Comparison of ENCODE assay signal across 22 mouse cellular contexts in genomic region chr1:33040740-33041139, GRCm38 (mm10).
DNase-seq lines count a peak whose midpoint lies in the region; ATAC-seq lines count a peak whose summit lies in the region.
"Had no signal": no experiment of that assay in that cellular context is flagged by ENCODE, and none has a peak within 500 bp of the region (broad histone marks: within the 10 kb centered on the region; RNA-seq: fewer than 3 reads in every experiment).

No protein-coding gene starts in this region.

- peak; percentile 8 for DNase-seq in retina, postnatal 1 day
- no peak for DNase-seq in retina, embryonic 14.5 days (ENCODE audit: low spot score)
- DNase-seq: adrenal gland, adult 8-10 months; adrenal gland, postnatal 25 days; cerebellum, adult 18-20 months; cerebellum, adult 9-10 months; cerebellum, postnatal 14 days; gastrocnemius, postnatal 25 days; heart, adult 18-20 months; heart, postnatal 10 days; heart, postnatal 36 days; kidney, adult 11 months; kidney, adult 8-10 months had no signal

- no peaks in the 10 kb centered on the region for H3K27me3 ChIP-seq in forebrain, embryonic 15.5 days
- no peaks in the 10 kb centered on the region for H3K27me3 ChIP-seq in forebrain, embryonic 12.5 days
- H3K27me3 ChIP-seq in hindbrain, embryonic 16.5 days (replicated peaks; ENCODE audit: control insufficient read depth, insufficient read depth, low read length) = no peaks in the 10 kb centered on the region
- no peaks in the 10 kb centered on the region for H3K27me3 ChIP-seq in hindbrain, embryonic 12.5 days
- H3K27me3 ChIP-seq: heart, embryonic 12.5 days; heart, embryonic 15.5 days; intestine, embryonic 15.5 days had no signal

- WGBS in forebrain, embryonic 15.5 days = 62% methylated on average over 4 of the region's 4 CpGs
- WGBS in forebrain, embryonic 12.5 days = 91% methylated on average over 4 of the region's 4 CpGs
- 62% methylated on average over 4 of the region's 4 CpGs for WGBS in hindbrain, embryonic 16.5 days
- WGBS in hindbrain, embryonic 12.5 days = 74% methylated on average over 4 of the region's 4 CpGs

- no peak overlapping the region for H3K27ac ChIP-seq in forebrain, embryonic 15.5 days (replicated peaks)
- H3K27ac ChIP-seq in forebrain, embryonic 12.5 days = no peak overlapping the region
- H3K27ac ChIP-seq in hindbrain, embryonic 16.5 days (ENCODE audit: low read depth, low read length) = no peak overlapping the region
- no peak overlapping the region for H3K27ac ChIP-seq in hindbrain, embryonic 12.5 days
- H3K27ac ChIP-seq: heart, embryonic 15.5 days; hindbrain, embryonic 10.5 days; intestine, embryonic 15.5 days had no signal

- H3K4me2 ChIP-seq in forebrain, embryonic 15.5 days (replicated peaks) = no peak overlapping the region
- H3K4me2 ChIP-seq in forebrain, embryonic 12.5 days = no peak overlapping the region
- no peak overlapping the region for H3K4me2 ChIP-seq in hindbrain, embryonic 16.5 days (ENCODE audit: low read length)
- no peak overlapping the region for H3K4me2 ChIP-seq in hindbrain, embryonic 12.5 days (replicated peaks)
- H3K4me2 ChIP-seq: heart, embryonic 12.5 days; heart, embryonic 15.5 days; intestine, embryonic 15.5 days had no signal

- H3K9ac ChIP-seq in forebrain, embryonic 15.5 days (replicated peaks) = no peak overlapping the region
- no peak overlapping the region for H3K9ac ChIP-seq in forebrain, embryonic 12.5 days
- H3K9ac ChIP-seq in hindbrain, embryonic 16.5 days (ENCODE audit: low read depth, low read length) = no peak overlapping the region
- no peak overlapping the region for H3K9ac ChIP-seq in hindbrain, embryonic 12.5 days
- H3K9ac ChIP-seq: heart, embryonic 12.5 days; heart, embryonic 15.5 days; intestine, embryonic 15.5 days had no signal

- H3K4me1 ChIP-seq in forebrain, embryonic 15.5 days = 0 out of 2 replicates have a peak, but pooled peaks cover 2% of the 10 kb centered on the region
- H3K4me1 ChIP-seq in forebrain, embryonic 12.5 days = peaks cover 5% of the 10 kb centered on the region; the same call in 1 of the 2 replicates
- H3K4me1 ChIP-seq in hindbrain, embryonic 16.5 days (ENCODE audit: control insufficient read depth, insufficient read depth, low read depth, low read length) = no peaks in the 10 kb centered on the region
- H3K4me1 ChIP-seq in hindbrain, embryonic 12.5 days = no peaks in the 10 kb centered on the region
- H3K4me1 ChIP-seq: heart, embryonic 12.5 days; heart, embryonic 15.5 days; intestine, embryonic 15.5 days had no signal

- ATAC-seq in forebrain, embryonic 15.5 days (replicated peaks) = peak; percentile 55; the same call in 1 of the 2 replicates
- ATAC-seq in forebrain, embryonic 12.5 days (ENCODE audit: low FRiP score) = no peak
- ATAC-seq in hindbrain, embryonic 16.5 days = peak; percentile 54; the same call in 1 of the 2 replicates
- ATAC-seq in hindbrain, embryonic 12.5 days (ENCODE audit: low FRiP score) = no peak
- ATAC-seq: CD4-positive, CD25-positive, alpha-beta regulatory T cell, adult 4 months; intestine, embryonic 15.5 days had no signal

- no peak overlapping the region for H3K4me3 ChIP-seq in forebrain, embryonic 15.5 days
- no peak overlapping the region for H3K4me3 ChIP-seq in forebrain, embryonic 12.5 days (replicated peaks)
- no peak overlapping the region for H3K4me3 ChIP-seq in hindbrain, embryonic 16.5 days (ENCODE audit: low read length)
- H3K4me3 ChIP-seq in hindbrain, embryonic 12.5 days = no peak overlapping the region
- H3K4me3 ChIP-seq: heart, embryonic 12.5 days; heart, embryonic 15.5 days; hindbrain, embryonic 10.5 days; intestine, embryonic 15.5 days had no signal

- H3K36me3 ChIP-seq in forebrain, embryonic 15.5 days = no peaks in the 10 kb centered on the region
- no peaks in the 10 kb centered on the region for H3K36me3 ChIP-seq in forebrain, embryonic 12.5 days (replicated peaks)
- H3K36me3 ChIP-seq in hindbrain, embryonic 16.5 days (ENCODE audit: control insufficient read depth, insufficient read depth, low read length) = no peaks in the 10 kb centered on the region
- H3K36me3 ChIP-seq in hindbrain, embryonic 12.5 days = no peaks in the 10 kb centered on the region
- H3K36me3 ChIP-seq: heart, embryonic 12.5 days; heart, embryonic 15.5 days; hindbrain, embryonic 10.5 days; intestine, embryonic 15.5 days had no signal

- H3K9me3 ChIP-seq in forebrain, embryonic 15.5 days = no peaks in the 10 kb centered on the region
- no peaks in the 10 kb centered on the region for H3K9me3 ChIP-seq in forebrain, embryonic 12.5 days
- no peaks in the 10 kb centered on the region for H3K9me3 ChIP-seq in hindbrain, embryonic 16.5 days (ENCODE audit: control insufficient read depth, low read length)
- H3K9me3 ChIP-seq in hindbrain, embryonic 12.5 days (replicated peaks) = no peaks in the 10 kb centered on the region
- H3K9me3 ChIP-seq: heart, embryonic 12.5 days; heart, embryonic 15.5 days; hindbrain, embryonic 10.5 days; intestine, embryonic 15.5 days had no signal

Comparison
In these comparisons a context has a peak if more than half of its experiments do, and no peak if none do; other contexts are left out.
1. ATAC-seq: peak in forebrain, embryonic 15.5 days (single experiment) and hindbrain, embryonic 16.5 days (single experiment); none in forebrain, embryonic 12.5 days (single experiment) and hindbrain, embryonic 12.5 days (single experiment).